Mouse (Mus musculus): ENCODE measurements at regions not wholly inside any gene's neighbourhood (a gene's known extent, or its start where the extent isn't known, plus 50 kb on each side); places are given as distances from the start of the nearest gene placed in this dataset.

DNA sequence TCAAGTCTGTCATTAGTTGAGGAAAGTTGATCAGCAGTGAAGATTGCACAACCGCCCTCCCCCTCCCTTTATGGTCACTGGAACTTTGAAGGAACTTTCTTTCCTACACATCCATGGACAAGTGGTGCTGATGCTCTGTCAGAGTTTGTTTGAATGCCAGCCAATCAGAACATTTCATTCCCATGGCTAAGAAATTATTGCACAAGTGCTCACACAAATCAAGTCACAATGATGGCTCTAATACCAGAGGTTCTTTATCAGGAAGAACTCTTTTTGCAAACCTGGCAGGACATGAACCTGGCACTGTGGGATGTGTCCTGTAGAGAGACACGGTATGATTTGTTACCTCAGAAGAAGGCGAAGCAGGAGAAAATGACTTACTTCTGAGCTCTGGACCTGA lies 54.3 kb upstream of the Spry2 start:
- no peak for DNase-seq (ENCODE audit: low spot score in 2 of 2)

DNA sequence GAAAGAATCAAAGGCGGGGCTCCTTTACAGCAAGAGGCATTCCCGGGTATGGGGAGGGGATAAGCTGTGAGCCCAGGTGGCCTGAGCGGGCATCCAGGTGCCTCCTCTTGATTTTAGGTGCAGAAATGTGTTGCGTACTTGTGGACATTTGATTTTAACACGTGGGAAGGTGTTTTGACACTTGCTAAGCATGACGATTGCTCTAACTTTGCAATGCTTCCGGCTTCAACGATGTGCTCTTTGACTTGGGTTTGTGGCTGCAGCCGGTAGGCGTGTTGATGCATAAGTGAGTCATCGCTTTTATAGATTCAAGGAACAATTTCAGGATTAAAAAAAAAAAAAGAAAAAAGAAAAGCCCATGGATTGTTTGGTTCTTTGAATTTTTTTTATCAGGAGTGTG lies 58.5 kb upstream of the Spry2 start:
- no peak for DNase-seq (ENCODE audit: low spot score in 2 of 2)

DNA sequence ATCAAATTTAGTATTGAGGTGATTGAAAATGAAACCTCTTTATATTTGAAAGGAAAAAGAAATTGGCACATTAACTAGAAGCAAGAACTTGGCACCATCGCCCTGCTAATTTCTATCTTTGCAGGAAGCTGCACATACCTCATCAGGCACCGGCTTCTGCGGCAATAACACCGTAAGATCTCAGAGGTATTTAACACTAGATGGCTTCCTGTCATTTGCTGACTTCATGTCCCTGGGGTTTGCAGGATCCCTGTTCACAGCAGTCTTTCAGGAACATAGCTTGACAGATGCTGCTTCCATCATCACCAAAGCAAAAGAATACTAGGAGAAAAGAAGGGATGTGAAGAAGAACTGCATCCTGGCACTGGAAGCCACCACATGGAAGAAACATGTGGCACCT lies 60.2 kb upstream of the Spry2 start:
- no peak for DNase-seq (ENCODE audit: low spot score in 2 of 2)

DNA sequence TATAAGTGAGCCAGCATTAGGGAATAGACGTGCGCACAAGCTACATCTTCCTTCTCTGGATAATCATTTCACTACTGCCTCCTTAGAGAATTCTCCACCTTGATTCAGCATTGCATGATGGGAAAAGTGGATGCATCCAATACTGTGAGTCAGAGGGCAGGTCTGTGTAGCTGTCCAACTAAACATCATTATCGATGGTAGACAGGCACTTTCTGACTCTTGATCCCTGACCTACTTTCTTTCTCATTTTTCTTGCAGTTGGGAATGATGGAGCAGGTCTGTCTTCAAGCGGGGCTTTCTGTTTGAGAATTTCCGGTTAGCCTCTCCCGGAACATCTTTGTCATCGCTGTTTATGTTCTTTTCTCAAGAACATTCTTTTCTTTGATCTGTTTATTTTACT lies 61.4 kb upstream of the Spry2 start:
- DNase-seq (ENCODE audit: low spot score in 2 of 2) = no peak

DNA sequence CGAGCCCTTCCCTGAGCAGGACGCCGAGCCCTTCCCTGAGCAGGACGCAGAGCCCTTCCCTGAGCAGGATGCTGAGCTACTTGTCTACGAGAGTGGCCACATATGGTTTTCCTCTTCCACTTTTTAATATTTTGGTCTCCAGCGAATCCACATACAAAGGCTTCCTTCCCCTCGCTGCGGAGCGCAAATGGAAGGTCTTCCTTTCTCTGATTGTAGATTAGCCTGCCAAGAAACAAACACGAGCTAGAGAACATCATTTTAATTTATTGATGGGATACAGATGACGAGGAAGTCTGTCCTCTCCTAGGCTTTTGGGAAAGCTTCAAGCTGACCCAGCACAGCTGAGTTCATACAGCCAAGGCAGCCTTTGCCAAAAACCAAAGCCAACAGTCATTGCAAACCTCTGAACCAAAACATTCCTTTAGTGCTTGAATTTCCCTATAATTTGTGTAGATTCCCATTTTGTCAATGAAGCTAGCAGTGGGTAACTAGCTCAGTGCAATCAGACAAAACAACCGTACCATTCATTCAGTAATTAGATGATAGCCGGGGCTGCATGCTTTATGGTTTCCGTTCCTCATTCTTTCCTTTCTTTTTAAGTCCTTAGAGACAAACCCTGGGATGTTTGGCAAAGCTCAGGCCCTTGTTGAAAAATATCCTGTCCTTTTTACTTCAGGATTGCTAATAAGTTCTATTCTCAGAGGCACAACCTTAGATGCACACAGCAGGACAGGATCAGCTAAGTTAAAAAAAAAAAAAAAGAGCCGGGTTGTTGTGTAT lies 83.1 kb upstream of the Spry2 start:
- DNase-seq (ENCODE audit: low spot score in 2 of 2) = no peak

DNA sequence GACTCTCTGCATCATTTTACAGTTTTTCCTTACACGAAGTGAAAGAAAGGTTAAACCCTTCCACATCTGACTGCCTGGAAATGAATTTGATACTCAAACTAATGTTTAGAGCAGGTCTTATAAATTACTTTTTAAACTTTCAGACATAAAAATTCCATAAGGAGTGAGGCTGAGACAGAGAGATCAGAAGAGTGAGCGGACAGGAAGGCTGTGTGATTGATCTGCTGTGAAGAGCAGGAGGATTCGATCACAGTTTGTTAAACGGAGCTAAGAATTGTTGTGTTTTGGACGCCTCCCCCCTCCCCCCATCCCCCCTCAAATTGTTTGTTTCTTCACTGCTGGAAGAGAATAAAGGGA lies 83.7 kb upstream of the Spry2 start:
- no peak for DNase-seq (ENCODE audit: low spot score in 2 of 2)

DNA sequence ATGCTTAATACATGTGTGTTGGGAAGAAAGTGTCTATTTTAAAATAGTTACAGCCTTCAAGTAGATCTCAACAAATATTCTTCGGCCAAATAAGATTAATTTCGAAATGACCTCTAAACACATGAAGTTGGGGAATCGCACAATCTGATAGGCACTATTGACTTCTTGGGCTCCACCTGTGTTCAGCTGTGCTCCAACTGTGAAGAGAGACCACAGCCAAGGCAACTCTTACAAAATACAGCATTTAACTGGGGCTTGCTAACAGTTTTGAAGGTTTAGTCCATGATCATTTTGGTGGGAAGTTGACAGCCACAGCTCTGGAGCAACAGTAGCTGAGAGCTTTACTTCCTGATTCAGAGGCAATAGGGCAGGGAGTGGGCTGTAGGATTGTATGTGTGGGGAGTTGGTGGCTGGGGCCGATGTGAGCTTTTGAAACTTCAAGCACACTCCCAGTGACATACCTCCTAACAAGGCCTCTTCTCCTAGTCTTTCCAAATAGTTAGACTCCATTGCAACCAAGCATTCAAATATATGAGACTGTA lies 90.8 kb upstream of the Spry2 start:
- DNase-seq (ENCODE audit: low spot score in 2 of 2) = no peak

DNA sequence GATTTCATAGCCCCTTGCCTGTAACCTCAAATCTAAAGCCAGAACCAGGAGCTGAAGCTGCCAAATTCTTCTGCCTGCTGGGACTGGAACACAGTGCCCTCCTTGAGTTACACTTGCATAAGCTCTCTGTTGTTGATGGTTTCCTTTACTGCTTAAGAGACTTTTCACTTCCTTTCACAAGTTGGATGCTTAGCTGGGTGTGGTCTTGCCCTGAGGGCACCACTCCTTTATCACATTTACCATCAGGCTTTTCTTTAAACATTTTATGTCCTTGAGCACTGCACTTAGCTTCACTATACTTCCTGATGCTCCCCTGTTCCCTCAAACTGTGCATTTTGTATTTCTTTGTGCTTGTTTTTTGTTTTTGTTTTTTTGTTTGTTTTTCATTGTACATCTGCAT lies 92.1 kb upstream of the Spry2 start:
- DNase-seq (ENCODE audit: low spot score in 2 of 2) = no peak

DNA sequence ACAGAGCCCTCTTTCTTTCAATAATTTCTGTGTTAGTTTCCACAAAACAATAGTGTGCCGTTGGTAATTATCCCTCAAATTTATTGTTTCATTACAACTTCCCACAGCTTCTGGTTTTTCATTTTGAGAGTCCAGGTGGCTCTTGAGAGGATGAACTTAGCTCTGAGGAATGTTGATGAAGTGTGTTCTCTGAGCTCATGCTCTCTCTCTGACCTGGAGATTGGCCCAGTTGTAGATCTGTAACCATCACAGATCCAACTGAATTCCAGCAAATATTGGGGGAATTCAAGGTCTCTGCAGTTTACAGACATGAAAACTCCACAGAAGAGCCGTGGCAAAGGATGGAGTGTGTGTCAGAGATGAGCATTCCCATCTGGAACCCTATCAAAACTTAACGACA lies 96.5 kb upstream of the Spry2 start:
- DNase-seq (ENCODE audit: low spot score in 2 of 2) = no peak

DNA sequence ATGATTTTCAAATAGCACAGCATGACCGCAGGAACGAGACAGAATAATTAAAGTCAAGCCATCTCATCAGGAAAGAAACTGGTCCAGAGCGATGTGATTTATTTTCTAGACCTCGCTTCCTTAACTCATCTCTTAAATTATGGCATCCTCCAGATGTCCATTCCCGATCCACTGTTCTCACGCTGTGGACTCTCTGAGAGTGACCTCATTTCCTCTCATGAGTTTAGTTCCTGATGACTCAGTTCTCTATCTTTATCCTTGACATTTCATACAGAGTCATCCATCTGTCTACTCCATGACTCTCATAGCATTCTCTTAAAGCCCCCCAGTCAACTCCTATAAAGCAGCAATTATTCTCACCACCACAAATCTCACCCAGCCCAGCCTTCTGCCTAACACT lies 103.2 kb upstream of the Spry2 start:
- no peak for DNase-seq (ENCODE audit: low spot score in 2 of 2)

DNA sequence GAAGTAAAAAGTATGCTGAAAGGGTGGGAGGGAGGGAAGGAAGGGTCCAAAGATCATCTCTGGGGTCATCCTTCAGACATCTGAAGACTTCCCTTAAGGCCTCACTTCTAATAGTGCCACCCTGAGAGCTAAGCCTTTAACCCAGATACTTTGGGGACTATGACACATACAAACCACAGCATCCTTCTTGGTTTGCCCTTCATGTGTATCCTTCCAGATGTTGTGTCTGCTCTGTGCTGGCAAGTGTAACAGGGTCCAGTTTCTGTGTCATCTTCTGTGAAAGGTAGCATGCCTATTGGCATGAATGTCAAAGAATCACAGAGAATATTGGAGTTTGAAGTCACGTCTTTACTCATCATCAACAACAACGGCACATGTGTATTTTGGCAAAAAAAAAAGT lies 98.2 kb upstream of the Trim52 start:
- DNase-seq (ENCODE audit: low spot score in 2 of 2) = no peak

DNA sequence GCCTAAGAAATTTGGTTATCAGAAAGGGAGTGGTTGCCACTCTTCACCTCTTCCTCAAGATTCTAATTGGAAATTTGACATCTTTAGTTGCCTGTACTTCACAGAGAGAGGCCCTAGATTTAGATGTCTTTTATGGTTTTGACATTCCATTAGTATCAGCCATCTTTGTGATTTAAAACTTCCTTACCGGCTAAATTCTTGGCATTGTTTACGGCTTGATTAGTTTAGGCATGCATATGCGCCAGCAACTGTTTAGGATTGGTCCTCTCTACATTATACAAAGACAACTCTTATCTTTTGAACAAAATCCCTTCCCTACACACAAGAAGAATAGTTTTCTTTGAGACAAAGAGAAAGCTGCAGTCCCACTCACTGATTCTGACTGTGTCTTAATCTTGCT lies 97.0 kb upstream of the Trim52 start:
- no peak for DNase-seq (ENCODE audit: low spot score in 2 of 2)

DNA sequence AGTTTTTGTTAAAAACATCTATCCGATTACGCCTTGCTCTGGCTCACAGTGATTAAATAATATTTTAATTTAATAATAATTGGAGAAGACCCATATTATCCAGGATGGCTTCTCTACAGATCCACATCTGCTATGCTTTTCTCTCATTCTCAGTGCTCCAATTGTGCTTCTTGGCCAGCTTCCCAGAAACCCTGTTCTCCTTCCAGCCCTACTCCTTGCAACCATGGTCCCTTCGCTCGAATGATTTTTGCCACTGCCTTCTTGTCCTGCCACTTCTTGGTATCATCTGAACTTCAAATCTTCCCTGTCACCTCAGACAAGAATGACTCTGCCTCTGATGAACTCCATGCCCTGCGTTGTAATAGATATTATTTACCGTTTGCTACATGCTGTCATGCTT lies 95.0 kb upstream of the Trim52 start:
- DNase-seq (ENCODE audit: low spot score in 2 of 2) = peak in 1 of 2 experiments; percentile 7

DNA sequence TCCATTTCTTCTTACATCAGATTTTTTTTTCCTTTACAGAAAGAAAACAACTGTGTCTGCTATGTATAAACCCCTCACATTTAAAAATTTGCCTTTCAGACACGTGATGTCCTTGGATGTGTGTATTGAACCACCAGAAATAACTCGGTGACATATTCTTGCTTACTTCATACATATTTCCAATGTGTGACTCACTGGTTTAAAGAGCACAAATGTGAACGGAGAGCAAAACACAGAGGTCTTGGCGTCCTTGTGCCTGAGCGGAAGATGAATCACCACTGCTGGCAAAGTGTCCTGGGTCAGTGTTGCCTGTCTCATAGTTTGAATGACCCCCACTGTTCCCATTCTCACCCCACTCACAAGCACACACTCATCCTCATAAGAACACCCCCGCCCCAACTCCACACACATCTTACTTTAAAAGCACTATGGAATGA lies 94.0 kb upstream of the Trim52 start:
- peak in 1 of 2 experiments; percentile 2 for DNase-seq (ENCODE audit: low spot score in 2 of 2)

DNA sequence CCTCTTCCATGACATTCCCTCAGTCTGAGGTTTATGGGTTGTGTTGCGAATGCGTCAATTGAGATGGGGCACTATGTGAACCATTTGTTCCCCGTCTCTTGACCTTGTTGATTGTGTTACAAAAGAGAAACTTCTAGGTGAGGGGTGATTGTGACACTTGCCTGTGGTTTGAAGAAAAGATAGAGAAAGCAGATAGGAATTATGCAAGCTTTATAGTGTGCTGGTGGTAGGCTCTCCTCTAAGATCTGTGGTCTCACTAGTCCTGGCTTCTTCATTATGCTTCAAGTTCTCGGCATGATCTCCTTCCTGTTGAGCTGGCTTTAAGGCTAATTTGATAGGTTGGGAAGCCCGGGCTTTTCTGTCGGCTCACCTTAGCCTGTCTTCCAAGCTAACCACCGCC lies 83.2 kb upstream of the Trim52 start:
- no peak for DNase-seq (ENCODE audit: low spot score in 2 of 2)

DNA sequence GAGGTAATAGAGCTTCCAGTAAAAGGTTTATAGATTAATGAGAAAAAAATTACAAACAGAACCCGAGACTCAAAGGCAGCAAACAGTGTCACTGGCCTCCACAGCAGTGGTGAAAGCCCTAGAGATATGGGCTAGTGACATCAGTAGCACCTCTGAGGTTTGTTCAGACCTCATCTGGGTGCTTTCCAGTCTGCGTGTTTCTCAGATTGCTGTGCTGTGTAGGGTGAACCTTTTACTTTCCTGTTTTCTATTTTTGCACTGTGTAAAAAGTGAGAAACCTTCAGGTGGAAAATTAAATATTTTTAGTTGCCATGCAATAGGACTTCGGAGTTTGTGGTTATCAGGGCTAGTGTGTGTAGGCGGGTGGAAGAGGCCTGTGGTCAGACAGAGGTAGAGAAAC lies 79.2 kb upstream of the Trim52 start:
- no peak for DNase-seq (ENCODE audit: low spot score in 2 of 2)

DNA sequence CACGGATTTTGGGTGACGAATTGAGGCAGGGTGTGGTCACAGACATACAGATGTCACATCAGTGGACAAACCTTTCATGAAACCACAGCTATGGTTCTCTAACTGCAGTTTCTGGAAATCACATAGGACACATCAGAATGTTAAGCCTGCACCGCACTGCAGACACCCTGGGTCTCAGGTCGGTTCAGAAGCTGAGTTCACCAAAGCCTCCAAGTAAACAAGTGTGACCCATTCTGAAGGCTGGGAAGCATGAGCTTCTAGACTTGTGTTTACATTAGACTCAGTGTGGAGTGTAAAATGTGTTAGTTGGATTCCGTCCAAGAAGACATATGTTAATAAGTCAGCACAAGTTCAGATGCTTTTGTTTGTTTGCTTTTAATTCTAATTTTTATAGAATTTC lies 78.3 kb upstream of the Trim52 start:
- DNase-seq (ENCODE audit: low spot score in 2 of 2) = no peak

DNA sequence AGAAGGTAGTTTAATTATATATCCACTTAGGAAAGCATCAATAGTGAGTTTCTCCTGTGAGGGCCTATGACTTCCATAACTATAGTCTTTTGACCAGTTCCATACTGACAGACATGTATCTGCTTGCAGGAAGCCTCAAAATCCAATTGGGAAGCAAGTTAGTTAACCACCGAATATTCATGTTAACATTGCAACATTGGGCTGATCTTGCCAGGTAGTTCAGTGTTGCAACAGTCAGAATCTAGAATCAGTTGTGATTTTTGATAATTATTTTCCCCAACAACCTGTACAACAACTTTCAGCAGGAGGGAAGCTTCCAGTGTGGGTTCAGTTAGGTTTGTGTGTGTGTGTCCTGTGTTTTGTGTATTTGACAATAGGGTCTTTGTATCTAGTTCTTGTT lies 74.9 kb upstream of the Trim52 start:
- DNase-seq (ENCODE audit: low spot score in 2 of 2) = no peak

DNA sequence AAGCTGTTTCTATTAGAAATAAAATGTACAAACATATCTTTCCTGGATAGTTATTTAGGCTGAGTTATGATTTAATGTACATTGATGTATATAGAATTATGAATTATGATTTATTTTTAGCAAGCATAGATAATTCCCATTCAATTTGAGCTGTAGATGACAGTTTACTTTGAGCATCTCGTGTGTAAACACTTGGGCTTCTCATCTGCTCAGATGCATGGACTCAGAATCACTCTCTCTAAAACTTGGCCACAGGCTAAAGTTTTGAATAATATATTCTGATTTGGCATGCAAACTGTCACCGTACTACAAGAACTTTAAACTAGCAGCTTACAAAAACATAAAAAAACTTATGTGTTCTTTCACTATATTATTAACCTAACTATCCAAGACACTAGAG lies 72.2 kb upstream of the Trim52 start:
- DNase-seq (ENCODE audit: low spot score in 2 of 2) = no peak

DNA sequence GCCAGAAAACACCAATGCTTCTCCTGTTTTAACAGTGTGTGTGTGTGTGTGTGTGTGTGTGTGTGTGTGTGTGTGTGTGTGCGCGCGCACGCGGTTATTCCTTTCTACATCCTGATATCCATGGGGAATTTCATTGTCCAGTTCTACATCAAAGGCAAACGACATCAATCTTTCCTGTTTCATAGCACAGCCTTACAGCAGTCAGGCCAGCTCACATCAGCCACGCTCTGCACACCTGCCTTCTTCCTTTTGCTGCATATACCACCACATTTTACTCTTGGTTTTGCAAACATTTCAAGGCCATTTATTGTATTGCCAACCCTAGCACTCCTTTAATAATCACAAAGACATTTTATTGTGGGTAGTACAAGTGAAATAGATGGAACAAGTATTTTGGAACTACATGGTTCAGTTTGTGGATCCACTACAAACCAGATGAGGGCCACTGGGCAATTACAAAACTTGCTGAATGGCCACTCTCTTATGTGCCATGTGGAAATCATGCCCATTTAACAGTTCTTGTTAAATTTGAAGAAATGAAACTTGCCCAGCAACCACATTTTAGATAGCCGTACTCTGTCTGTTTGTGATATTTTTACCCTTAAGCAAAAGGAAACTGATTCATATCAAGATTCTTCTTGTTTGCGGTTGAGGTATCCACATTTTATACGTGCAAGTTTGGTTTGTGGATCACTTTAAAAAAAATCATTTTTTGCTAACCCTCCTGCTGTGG lies 70.9 kb upstream of the Trim52 start:
- no peak for DNase-seq (ENCODE audit: low spot score in 2 of 2)

DNA sequence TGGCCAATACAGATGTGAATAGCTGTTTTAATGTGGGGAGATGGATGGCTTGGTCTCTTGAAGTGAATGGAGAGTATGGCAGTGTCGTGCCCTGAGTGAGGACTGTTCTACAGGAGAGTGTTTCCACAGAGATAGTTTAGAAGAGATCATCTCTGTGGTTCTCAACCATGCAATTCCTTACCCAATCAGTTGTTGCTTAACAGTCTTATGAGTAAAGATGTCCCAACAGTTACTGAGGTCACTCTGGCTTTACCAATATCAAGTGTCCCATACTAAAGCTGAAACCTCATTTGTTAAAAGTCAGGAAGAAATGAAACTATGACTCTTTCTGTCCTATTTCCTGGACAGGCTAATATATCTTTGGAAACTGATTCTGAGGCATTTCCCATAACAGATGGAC lies 61.7 kb upstream of the Trim52 start:
- no peak for DNase-seq (ENCODE audit: low spot score in 2 of 2)

DNA sequence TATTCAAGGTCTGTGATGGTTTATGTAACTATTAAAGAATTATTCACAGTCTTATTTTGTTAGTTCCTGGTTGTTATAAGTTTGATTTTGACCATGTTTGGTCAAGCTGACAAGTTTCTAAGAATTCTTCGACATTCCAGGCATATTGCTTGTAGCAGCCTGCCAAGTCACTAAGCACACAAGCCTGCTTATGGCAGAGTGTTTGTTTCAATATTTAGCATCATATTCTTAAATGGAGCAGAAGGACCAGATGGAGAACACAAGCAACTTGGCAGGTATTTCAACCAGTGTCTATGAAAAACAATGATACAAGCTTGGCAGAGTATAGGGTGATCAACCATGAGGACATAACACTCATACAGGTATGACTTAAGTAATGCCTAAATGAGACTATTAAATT lies 55.8 kb upstream of the Trim52 start:
- DNase-seq (ENCODE audit: low spot score in 2 of 2) = peak in 1 of 2 experiments; percentile 6
